Mouse (Mus musculus): ENCODE measurements around the gene 4930564D02Rik.

Gene 4930564D02Rik

GRCm38 (mm10) chr3:105113859-105114258 is 47.2 kb downstream of the 4930564D02Rik start:
- DNase-seq (ENCODE audit: low spot score) = no peak

- peak; percentile 84 for DNase-seq (ENCODE audit: low spot score)
Observed at GRCm38 (mm10) chr3:105114269-105114668, 47.6 kb downstream of the 4930564D02Rik start.

DNA sequence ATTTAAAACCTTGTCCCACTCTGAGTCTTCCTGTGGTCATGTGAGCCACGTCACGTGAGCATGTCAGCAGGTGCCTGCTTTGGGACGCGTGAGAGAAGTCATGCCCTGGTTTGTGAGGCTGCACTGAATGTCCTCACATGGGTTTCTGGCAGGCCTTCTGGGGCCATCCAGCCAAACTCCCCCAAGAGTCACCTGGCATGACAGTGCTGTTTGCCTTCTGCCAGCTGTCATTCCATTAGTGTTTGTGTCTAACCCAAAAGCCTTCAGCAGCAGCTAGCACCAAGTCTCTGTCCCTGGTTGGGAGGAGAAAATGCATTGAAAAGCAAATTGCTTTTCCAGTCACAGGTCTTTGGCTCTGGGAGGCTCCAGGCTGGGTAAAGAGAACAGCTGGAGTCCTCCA is 50.0 kb downstream of the 4930564D02Rik start:
- DNase-seq (ENCODE audit: low spot score) = no peak

DNA sequence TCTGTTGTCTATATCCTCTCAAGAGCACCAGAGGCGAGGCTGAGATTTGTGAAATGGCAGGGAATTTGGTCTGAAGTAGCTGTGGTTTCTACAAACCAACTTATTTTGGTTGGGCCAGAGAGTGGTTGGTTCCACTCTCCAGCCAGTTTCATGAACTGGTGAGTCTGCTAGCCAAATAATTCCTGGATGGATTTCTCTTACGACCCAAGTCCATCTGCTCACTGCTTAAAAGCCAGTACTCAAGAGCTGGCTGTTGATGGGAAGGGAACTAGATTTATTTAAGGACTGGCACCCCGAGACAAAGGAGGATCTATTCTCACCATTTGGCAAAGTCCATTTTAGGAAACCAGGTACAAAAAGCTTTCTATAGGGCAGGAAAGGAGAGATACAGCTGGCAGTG is 57.1 kb downstream of the 4930564D02Rik start:
- DNase-seq (ENCODE audit: low spot score) = no peak

GRCm38 (mm10) chr3:105127881-105128280 is 61.2 kb downstream of the 4930564D02Rik start:
- no peak for DNase-seq (ENCODE audit: low spot score)
